Mouse (Mus musculus) frontal cortex, postnatal 10 days (tissue): Measurements from ENCODE around the gene Gm20662.
A peak's percentile ranks its signal among the peaks of the same experiment; 100 is the strongest.

Source experiments
- DNase-seq, 2 experiments: peaks; one replicate each; pipeline ENCODE4 v3.0.0; 2022; ENCODE audit warnings: low spot score in 2 of 2, mixed read lengths in 1 of 2

The Gm20662 gene

DNA sequence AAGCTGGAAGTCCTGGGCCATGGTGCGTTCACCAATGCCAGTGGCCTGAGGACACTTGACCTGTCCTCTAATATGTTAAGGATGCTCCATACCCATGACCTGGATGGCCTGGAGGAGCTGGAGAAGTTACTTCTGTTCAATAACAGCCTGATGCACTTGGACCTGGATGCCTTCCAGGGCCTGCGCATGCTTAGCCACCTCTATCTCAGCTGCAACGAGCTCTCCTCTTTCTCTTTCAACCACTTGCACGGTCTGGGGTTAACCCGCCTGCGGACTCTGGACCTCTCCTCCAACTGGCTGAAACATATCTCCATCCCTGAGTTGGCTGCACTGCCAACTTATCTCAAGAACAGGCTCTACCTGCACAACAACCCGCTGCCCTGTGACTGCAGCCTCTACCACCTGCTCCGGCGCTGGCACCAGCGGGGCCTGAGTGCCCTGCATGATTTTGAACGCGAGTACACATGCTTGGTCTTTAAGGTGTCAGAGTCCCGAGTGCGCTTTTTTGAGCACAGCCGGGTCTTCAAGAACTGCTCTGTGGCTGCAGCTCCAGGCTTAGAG lies 57.6 kb downstream of the Gm20662 start:
- DNase-seq = no peak

DNA sequence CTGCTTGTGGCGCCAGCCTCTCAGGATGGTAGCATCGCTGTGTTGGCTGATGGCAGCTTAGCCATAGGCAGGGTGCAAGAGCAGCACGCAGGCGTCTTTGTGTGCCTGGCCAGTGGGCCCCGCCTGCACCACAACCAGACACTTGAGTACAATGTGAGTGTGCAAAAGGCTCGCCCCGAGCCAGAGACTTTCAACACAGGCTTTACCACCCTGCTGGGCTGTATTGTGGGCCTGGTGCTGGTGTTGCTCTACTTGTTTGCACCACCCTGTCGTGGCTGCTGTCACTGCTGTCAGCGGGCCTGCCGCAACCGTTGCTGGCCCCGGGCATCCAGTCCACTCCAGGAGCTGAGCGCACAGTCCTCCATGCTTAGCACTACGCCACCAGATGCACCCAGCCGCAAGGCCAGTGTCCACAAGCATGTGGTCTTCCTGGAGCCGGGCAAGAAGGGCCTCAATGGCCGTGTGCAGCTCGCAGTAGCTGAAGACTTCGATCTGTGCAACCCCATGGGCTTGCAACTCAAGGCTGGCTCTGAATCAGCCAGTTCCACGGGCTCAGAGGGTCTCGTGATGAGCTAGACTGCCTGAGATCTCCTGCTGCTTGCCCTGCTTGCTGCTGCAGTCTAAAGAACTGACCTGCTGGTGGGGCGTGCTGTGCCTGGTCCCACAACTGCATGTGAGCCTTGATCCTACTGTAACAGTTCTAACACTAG lies 58.3 kb downstream of the Gm20662 start:
- no peak for DNase-seq

DNA sequence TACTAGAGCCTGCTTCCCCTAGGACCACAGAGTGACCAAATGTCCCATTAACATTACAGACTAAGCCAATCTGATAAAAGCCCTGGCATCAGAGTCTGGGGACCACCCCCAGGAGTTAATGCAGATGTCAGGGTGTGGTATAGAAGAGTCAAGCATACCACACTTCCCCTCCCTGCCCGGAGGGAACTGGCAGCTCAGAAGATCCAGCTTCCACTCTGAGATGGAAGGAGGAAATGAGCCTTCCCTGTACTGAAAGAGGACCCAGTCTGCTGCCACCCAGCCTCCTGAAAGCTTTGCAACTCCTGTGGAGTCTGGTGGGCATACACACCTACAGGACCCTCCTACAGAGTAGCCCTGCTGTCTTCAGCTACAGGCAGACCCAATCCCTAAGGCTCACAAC lies 58.9 kb downstream of the Gm20662 start:
- DNase-seq = no peak

DNA sequence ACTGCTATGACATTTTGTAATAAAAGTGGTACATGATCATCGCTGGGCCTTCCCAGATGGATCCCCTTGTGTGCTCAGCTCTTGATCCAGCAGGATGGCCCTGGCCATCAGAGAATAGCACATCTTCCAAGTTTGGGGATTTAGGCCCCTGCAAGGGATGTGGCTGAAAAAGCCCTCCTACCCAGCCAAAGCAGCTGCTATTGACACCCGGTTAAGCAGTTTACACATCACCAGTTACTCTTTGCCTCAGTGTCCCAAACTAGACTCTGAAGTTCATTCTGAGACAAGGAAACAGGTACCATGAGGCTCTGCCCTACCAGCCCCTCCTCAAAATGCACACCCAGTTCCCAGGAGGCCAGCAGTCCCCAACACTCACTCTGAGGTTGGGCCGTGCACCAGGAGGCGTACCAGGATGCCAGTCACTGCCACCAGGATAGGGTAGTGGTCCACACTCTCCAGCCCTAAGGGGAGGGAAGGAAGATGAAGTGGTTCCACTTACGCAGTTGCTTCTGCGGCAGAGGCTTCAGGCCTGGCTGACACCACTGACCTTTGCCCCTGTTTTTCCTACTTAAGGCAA lies 59.6 kb downstream of the Gm20662 start:
- no peak for DNase-seq

DNA sequence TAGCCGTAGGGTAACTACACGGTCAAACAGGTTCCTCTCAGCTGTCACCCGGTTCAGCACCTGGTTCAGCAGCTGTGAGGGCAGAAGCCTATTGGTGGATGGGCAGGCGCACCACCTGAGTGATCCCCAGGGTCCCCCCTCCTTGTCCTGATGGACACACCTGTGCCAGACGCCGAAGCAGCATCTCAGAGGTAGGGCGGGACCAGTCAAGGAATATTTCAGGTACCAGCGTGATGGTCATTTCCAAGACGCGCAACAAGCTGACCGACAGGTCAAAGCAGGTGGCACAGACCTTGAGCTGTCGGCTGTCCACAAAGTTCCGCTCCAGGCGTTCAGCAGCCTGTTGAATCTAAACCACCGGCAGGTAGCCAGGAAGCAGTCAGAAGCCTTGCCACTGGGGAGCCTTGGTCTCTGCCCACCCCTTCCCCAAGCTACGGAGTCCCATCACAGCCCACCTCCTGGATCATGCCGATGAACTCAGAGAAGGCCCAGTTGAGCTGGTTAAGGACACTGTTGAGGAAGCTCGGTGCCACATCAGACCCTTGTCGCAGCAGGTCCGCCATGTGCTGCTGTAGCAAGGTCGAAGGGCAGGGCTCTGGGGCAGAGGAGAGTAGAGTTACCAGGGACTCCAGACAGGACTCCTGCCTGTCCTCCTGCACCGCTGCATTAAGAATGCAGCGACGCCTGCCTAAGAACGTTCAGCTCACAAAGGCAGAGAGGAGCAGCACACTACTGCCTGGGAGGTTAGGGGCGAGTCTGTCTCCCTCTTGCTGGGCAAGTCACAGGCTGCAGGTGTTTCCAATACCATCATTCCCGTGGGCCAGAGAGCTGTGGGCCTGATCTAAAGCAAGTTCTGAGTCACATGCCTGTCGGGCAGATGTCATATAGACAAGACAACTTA lies 60.5 kb downstream of the Gm20662 start:
- no peak for DNase-seq

DNA sequence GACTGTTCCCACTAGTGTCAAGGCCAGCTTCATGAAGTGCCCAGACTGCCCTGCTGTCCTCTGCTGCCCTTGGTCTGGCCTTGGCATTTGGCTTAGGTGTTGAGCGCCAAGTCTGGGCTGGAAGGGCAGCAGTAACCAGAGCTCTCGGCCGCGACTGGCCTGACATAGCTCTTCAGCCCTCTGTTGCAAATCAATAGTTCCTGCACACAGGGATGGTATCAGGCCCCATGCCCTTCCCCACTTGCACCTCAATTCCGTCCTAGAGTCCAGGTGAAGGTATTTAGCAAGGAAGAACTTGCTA lies 61.1 kb downstream of the Gm20662 start:
- no peak for DNase-seq

DNA sequence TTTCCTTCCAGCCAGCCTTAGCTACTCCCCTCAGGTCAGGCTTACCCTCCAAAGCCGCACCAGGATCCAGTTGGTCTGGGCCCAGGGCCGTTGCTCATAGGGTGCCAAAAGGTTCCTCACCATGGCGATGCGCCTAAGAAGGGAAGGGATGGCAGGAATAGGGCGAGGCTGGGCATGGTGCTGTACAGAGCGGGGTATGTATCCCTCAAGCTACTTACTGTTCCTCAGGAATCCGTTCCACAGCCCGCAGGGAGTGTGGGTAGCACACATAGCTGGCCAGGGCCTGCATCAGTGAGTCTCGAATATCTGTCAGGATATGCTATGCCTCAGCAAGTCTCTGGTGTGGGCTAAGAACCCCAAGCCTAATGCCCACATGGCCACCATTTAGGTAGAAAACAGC lies 62.1 kb downstream of the Gm20662 start:
- DNase-seq = no peak

DNA sequence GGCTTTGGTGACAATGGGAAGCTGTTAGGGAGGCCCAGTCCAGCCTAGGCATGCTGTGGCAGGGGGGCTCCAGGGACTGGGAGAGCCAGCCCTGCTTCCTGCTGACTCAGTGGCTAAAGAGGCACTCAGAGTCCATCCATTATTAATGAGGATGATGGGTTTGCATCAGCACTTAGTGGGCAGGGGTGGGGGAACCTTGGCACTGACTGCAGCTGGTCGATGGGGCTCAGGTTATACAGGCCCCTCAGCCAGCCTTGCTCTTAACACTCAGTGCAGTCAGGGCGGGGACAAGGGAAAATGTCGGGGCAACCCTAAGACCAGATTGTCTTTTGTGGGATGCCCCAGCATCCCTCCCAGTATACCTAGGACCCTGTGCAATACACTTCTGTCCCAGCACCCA lies 66.0 kb downstream of the Gm20662 start:
- DNase-seq = no peak

DNA sequence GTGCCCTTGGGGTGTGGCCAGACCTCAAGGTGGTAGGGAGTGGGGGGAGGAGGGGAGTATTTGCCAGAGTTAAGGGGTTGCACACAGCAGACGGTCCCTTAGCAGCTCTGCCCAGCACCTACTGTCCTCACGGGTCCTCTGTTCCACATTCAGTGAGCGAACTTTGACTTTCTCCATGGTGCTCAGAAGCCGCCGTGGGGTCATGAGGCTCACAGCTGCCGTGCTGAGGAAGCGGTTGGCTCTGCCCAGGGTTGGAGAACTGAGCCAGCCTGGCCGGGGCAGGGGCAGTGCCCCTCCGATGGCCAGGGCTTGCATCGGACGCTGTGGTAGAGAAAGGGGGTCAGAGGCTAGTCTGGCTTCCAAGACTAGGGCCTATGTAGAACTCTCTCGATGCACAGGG lies 67.2 kb downstream of the Gm20662 start:
- DNase-seq = no peak

DNA sequence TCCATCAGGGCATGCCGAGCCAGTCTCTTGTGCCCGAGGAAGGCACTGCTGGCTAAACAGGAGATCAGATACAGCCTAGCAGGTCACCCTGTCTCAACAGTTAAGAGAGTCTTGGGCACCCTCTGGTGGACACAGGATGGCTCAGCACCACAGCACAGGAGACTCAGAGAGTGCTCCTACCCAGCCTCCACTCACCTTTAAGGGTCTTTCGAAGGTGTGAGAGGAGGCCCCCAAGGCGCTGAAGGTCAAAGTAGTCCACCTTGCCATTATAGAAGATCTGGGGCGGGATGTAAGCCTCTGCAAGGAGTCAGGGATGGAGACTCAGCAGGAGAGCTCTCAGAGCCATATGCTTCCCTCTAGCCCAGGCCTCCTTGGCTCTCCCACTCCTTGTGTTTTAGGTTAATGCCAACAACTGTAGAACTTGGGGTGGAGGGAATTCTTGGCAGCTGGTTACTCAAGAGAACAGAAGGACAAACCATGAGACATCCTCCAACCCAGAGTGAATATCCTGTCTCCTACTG lies 69.4 kb downstream of the Gm20662 start:
- DNase-seq = peak in 1 of 2 experiments; percentile 64

DNA sequence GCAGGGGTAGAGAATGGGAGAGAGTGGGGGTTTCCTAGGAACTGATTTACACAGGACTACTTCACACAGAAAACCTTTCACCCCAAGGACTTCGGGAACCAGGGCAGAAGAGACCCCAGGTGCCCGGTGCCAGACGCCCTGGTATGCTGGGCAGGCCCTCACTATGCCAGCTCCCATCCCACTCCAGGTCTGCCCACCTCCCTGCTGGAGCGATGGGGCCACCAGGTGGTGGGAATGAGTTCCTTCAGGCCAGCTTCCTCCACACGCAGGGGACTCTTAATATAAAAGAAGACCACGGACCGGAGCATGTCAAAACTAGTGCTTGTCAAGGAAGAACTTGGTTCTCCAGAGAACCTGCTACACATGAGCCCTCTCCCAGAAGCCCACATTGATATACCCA lies 71.0 kb downstream of the Gm20662 start:
- no peak for DNase-seq

DNA sequence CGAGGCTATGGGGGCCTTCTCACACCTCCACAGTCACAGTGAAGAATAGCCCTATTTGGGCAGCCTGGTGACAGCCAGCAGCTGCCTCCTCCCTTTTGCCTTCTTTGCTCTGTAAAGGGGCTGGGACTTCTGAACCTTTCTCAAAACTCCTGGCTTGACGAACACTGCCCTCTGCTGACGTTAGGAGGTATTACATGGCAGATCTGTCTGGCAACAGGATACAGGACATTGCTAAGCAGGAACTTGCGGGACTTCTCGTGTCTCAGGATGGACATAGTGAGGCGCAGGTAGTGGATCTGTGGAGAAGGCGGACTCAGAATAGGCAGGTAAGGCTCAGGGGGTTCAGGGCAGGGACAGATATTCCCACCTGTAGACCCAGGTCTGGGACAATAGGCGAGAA lies 71.8 kb downstream of the Gm20662 start:
- DNase-seq = peak in 1 of 2 experiments; percentile 74

DNA sequence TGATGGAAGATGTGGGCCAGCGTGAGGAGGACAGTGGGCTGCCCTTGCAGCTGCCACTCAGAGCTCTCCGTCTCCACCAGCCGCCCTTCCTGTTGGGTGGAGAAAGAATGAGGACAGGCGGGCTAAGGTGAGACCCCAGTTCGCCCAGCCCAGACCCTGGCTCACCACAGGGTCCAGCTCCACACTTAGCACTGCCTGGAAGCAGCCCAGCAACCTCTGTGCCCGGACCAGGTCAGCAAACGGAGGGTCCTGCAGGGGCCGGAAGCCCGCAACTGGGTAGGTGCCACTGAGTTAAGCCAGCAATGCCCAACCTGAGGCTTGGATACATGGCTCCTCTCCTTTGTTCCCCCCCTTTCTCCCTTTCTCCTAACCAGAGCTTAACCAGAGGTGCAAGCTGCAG lies 72.9 kb downstream of the Gm20662 start:
- DNase-seq = no peak

DNA sequence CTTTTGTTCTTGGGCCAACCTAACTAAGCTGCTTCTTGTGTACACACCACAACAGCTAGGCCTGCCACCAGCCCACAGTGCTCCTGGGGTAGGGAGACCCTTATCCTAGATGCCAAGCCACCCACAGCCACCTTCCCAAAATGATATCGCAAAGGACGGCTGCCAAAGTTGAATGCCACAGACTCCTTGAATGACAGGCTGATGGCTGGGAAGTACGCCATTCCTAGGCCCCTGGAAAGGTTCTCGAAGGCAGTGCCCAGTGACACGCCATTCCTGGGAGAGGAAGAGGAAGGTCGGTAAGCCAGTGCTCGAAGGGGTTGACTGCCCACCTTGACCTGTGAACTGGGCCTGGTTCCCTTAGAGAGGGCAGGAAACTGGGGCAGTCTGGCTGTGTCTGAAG lies 73.4 kb downstream of the Gm20662 start:
- no peak for DNase-seq

DNA sequence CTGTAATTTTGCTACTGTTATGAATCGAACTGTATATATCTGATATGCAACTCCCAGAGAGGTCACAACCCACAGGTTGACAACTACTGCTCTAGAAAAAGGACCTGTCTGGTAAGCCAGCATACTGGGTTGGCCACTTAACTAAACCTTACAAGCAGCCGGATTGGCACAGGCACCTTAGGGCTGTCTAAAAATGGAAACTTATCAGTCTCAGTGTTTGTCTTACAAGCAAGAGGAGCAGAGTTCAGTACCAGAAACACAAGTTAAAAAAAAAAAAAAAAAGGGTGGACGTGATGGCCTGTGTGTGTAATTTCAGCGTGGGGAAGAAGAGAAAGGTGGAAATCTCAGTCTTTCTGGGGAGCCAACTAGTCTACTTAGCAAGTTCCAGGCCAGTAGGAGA lies 75.7 kb downstream of the Gm20662 start:
- no peak for DNase-seq

DNA sequence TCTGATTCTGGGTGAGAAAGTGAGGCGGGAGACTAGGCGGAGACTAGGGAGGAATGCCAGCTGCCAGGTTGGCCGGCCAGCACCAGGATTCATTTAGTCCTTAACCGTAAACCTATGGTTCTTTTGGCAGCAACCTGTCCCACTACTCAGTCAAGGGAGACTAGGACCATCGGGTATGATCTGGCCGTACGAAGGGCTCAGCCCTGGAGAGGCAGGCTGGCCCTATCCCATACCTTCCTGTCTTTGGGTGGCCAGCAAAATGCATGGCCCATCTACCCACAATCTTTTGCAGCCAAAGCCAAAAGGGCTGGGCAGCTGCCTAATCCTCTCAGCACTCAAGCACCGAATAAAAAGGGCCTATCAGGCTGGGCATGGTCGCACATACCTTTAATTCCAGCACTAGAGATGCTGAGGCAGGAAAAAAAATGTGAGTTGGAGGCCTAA lies 76.4 kb downstream of the Gm20662 start:
- DNase-seq = no peak

DNA sequence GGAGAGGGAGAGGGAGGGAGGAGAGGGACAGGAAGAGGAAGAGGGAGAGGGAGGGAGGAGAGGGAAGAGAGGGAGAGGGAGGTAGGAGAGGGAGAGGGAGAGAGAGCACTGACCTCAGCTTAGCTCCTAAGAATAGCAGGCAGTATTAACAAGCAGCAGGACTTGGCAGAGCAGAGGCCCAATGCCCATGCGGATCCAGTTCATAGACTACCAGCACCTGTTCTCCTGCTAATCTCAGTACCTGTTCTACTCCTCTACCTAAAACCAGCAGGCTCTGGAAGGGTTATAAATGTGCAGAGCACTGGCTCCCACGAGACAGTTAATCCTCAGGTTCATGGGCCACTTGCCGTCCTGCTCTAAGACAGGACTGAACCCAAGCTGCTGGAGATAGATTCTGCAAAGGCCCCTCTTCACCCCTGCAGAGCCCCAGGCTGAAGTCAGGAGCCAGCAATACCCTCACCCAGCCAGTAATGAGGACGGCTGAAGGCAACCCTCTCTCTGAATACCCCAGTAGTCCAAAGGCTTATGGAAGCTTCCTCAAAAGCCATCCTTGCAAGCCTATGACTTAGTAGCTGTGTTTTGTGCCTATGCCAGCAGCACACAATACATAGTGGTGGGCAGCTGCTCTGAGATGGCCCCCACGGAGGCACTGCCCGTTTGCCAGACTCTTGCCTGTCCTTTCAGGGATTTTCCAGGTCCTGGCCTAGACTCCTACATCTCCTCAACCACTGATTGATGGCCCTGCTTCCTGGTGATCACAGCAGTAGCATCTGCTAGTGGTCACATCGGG lies 77.2 kb downstream of the Gm20662 start:
- DNase-seq = no peak

DNA sequence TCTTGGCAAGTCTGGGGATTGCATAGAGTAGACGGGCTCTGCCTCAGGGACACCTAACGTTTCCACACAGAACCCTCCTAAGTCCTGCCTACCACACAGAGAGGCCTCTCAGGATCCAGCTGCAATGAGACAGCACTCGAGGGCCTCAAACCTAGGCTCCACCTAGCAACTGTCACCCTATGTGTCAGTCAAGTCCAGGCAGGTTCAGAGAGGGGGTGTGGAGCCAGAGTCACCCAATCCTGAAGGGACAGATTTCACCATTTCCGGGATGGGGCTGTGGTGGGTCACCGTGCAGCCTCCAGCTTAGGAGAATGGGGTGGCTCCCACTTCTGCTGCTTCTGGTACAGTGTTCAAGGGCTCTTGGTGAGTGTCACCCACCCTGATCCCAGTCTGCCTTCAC lies 84.0 kb downstream of the Gm20662 start, which contains the start of gene Mst1:
Gene Mst1 (plus strand): TSS at position 269 of the 400 bp plus-strand sequence.
- DNase-seq = no peak

DNA sequence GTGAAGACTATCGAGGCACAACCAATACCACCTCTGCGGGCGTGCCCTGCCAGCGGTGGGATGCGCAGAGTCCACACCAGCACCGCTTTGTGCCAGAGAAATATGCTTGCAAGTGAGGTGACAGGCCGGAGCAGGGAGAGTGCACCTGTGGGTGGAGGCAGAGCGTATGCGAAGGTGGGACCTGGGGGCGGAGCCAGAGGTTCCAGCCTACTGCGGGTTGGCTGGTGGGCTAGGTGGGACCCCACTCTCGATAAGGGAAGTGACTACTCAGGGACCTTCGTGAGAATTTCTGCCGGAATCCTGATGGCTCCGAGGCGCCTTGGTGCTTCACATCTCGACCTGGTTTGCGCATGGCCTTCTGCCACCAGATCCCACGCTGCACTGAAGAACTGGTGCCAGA lies 86.4 kb downstream of the Gm20662 start:
- DNase-seq = no peak

DNA sequence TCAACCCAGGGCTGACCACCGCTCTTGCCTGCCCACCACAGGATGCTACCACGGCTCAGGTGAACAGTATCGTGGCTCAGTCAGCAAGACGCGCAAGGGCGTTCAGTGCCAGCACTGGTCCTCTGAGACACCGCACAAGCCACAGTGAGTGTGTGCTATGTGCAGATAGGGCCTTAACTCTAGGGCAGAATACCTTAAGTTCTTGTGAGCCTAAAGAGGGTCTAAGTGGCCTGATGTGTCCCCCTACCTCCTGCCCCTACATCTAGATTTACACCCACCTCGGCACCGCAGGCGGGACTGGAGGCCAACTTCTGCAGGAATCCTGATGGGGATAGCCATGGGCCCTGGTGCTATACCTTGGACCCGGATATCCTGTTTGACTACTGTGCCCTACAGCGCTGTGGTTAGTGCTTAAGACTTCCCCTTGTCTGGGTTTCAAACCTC lies 86.9 kb downstream of the Gm20662 start, which contains the start of gene Rnf123:
Gene Rnf123 (minus strand): TSS at position 359 of the 444 bp plus-strand sequence.
- no peak for DNase-seq

DNA sequence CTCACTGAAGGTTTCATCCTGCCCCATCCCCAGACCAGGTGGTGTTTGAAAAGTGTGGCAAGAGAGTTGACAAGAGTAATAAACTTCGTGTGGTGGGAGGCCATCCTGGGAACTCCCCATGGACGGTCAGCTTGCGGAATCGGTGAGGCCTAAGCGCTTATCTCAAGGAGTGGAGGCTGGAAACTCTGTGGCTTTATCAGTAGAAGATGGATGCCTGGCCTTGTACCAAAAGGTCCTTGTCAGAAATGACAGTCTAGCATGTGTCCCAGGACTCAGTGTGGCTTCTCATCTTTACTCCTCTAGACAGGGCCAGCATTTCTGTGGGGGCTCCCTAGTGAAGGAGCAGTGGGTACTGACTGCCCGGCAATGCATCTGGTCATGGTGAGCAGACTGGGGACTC lies 87.4 kb downstream of the Gm20662 start:
- DNase-seq = no peak
